Mouse (Mus musculus): ENCODE measurements around the gene Arnt. TPM values are rescaled to one million over a fixed set of nuclear protein-coding genes. Genes with fewer than 3 reads are reported as not detected.
"Not testable (repeated sequence)": the region's sequence is repeated elsewhere in the genome, so short reads cannot be mapped to it uniquely, and the experiment has no call there.

Arnt gene
- total RNA-seq (2017): 24.9 and 31.3 TPM in 2 replicates

GRCm38 (mm10) chr3:95434136-95434982 lies at the start of gene Arnt:
Gene Arnt, plus strand, starts transcription at chr3:95434388.
- peak; percentile 99 for ATAC-seq (replicated peaks; ENCODE audit: low read depth, poor library complexity, severe bottlenecking)

- no peak for ATAC-seq (replicated peaks; ENCODE audit: low read depth, poor library complexity, severe bottlenecking)
Observed at GRCm38 (mm10) chr3:95385401-95386075, 48.6 kb upstream of the Arnt start.

GRCm38 (mm10) chr3:95394385-95394784 lies 39.8 kb upstream of the Arnt start:
- peak; percentile 60; the same call in 1 of the 2 replicates for ATAC-seq (replicated peaks; ENCODE audit: low read depth, poor library complexity, severe bottlenecking)

- ATAC-seq (replicated peaks; ENCODE audit: low read depth, poor library complexity, severe bottlenecking): no peak
Observed at GRCm38 (mm10) chr3:95402741-95403140, 31.4 kb upstream of the Arnt start, which contains the start of gene 4930558C23Rik. Gene 4930558C23Rik, minus strand, starts transcription at chr3:95402841.

GRCm38 (mm10) chr3:95407728-95408127 lies 26.5 kb upstream of the Arnt start:
- ATAC-seq (replicated peaks; ENCODE audit: low read depth, poor library complexity, severe bottlenecking): no peak

- ATAC-seq (replicated peaks; ENCODE audit: low read depth, poor library complexity, severe bottlenecking): no peak
Observed at GRCm38 (mm10) chr3:95408852-95409251, 25.3 kb upstream of the Arnt start.

GRCm38 (mm10) chr3:95412268-95412667 lies 21.9 kb upstream of the Arnt start:
- ATAC-seq (replicated peaks; ENCODE audit: low read depth, poor library complexity, severe bottlenecking): no peak

- no peak for ATAC-seq (replicated peaks; ENCODE audit: low read depth, poor library complexity, severe bottlenecking)
Observed at GRCm38 (mm10) chr3:95417866-95418265, 16.3 kb upstream of the Arnt start.

GRCm38 (mm10) chr3:95426476-95426875 lies 7.7 kb upstream of the Arnt start:
- not testable (repeated sequence) for ATAC-seq (replicated peaks; ENCODE audit: low read depth, poor library complexity, severe bottlenecking)

- ATAC-seq (replicated peaks; ENCODE audit: low read depth, poor library complexity, severe bottlenecking): peak; percentile 83
Observed at GRCm38 (mm10) chr3:95427117-95427890, 6.9 kb upstream of the Arnt start.

GRCm38 (mm10) chr3:95427891-95428238 lies 6.3 kb upstream of the Arnt start:
- peak; percentile 28; the same call in 1 of the 2 replicates for ATAC-seq (replicated peaks; ENCODE audit: low read depth, poor library complexity, severe bottlenecking)

- peak; percentile 68 for ATAC-seq (replicated peaks; ENCODE audit: low read depth, poor library complexity, severe bottlenecking)
Observed at GRCm38 (mm10) chr3:95428423-95428822, 5.8 kb upstream of the Arnt start.

GRCm38 (mm10) chr3:95433301-95433915 lies 780 bp upstream of the Arnt start:
- no peak for ATAC-seq (replicated peaks; ENCODE audit: low read depth, poor library complexity, severe bottlenecking)

- ATAC-seq (replicated peaks; ENCODE audit: low read depth, poor library complexity, severe bottlenecking): no peak
Observed at GRCm38 (mm10) chr3:95434983-95435370, 789 bp downstream of the Arnt start.

GRCm38 (mm10) chr3:95435561-95435960 lies 1.4 kb downstream of the Arnt start:
- no peak for ATAC-seq (replicated peaks; ENCODE audit: low read depth, poor library complexity, severe bottlenecking)

GRCm38 (mm10) chr3:95438636-95439035 lies 4.4 kb downstream of the Arnt start:
- not testable (repeated sequence) for ATAC-seq (replicated peaks; ENCODE audit: low read depth, poor library complexity, severe bottlenecking)

GRCm38 (mm10) chr3:95439670-95440069 lies 5.5 kb downstream of the Arnt start:
- ATAC-seq (replicated peaks; ENCODE audit: low read depth, poor library complexity, severe bottlenecking): no peak

- no peak for ATAC-seq (replicated peaks; ENCODE audit: low read depth, poor library complexity, severe bottlenecking)
Observed at GRCm38 (mm10) chr3:95442406-95443117, 8.4 kb downstream of the Arnt start.

- no peak for ATAC-seq (replicated peaks; ENCODE audit: low read depth, poor library complexity, severe bottlenecking)
Observed at GRCm38 (mm10) chr3:95445311-95445710, 11.1 kb downstream of the Arnt start.
